Mouse (Mus musculus) midbrain, embryonic 15.5 days (tissue): ENCODE measurements around the gene Galk1. TPM values are rescaled to one million over a fixed set of nuclear protein-coding genes. Genes with fewer than 3 reads are reported as not detected.

Experiments
- ATAC-seq: fragments of 200-750 bp; cut with Nextera tagmentation; replicated peaks from 2 replicates; pipeline ENCODE4 v1.8.0; 2017; ENCODE audit warnings: moderate TSS enrichment
- H3K27ac ChIP-seq: fragments of 300-500 bp; sonication (generic); 2 replicates; pipeline ENCODE4 v1.5.1; 2015; ENCODE audit warnings: mild to moderate bottlenecking, inconsistent platforms
- H3K27me3 ChIP-seq: fragments of 300-500 bp; sonication (generic); replicated peaks from 2 replicates; pipeline ENCODE4 v1.6.1; 2015; ENCODE audit warnings: inconsistent platforms
- H3K36me3 ChIP-seq: fragments of 300-500 bp; sonication (generic); replicated peaks from 2 replicates; pipeline ENCODE4 v1.6.1; 2015; ENCODE audit warnings: inconsistent platforms
- H3K4me1 ChIP-seq: fragments of 300-500 bp; sonication (generic); 2 replicates; pipeline ENCODE4 v1.6.1; 2015; ENCODE audit warnings: inconsistent platforms
- H3K4me2 ChIP-seq: fragments of 300-500 bp; sonication (generic); 2 replicates; pipeline ENCODE4 v1.6.1; 2015; ENCODE audit warnings: inconsistent platforms, mild to moderate bottlenecking, moderate library complexity
- H3K4me3 ChIP-seq: fragments of 300-500 bp; sonication (generic); 2 replicates; pipeline ENCODE4 v1.5.1; 2015; ENCODE audit warnings: mild to moderate bottlenecking, inconsistent platforms
- H3K9ac ChIP-seq: fragments of 300-500 bp; sonication (generic); 2 replicates; pipeline ENCODE4 v1.6.1; 2015; ENCODE audit warnings: mild to moderate bottlenecking, inconsistent platforms
- H3K9me3 ChIP-seq: fragments of 300-500 bp; sonication (generic); 2 replicates; pipeline ENCODE4 v1.6.1; 2016; ENCODE audit warnings: inconsistent platforms
- WGBS: fragments of 180-500 bp; shearing (Covaris S2); methylation state at CpG from one replicate; pipeline ENCODE4 v1.1.7; 2015; ENCODE audit warnings: mixed read lengths; 5-methylcytosine and 5-hydroxymethylcytosine counted together
- polyA plus RNA-seq: library from polyadenylated mRNA; unstranded; fragments of >200 nt; fragmentation: Nextera tagmentation; extraction: Ambion mirVana; gene quantifications from 2 replicates; pipeline ENCODE4 v1.2.1, GENCODE M21; 2015

Galk1 gene
- polyA plus RNA-seq, 1 experiment from 2014 or later: 53.2 TPM

- Histone ChIP-seq H3K27me3 (no peaks in the 10 kb centered on the region), H3K4me2 (no peak overlapping the region), H3K9ac (no peak overlapping the region), H3K27ac (no peak overlapping the region), H3K4me1 (no peaks in the 10 kb centered on the region), H3K4me3 (no peak overlapping the region), H3K36me3 (peaks cover 23% of the 10 kb centered on the region), H3K9me3 (no peaks in the 10 kb centered on the region)
- WGBS: 93% methylated on average over 6 of the region's 6 CpGs
- no peak for ATAC-seq
Measured at GRCm38 (mm10) chr11:116045173-116045572, 32.7 kb upstream of the Galk1 start.

- 97% methylated on average over 1 of the region's 1 CpGs for WGBS
Measured at GRCm38 (mm10) chr11:116043286-116043685, 30.8 kb upstream of the Galk1 start.

GRCm38 (mm10) chr11:116042372-116043138 is 30.0 kb upstream of the Galk1 start:
- Histone ChIP-seq H3K4me3 (no peak overlapping the region), H3K27ac (no peak overlapping the region), H3K36me3 (0 out of 2 replicates have a peak, but pooled peaks cover 8% of the 10 kb centered on the region), H3K9ac (no peak overlapping the region), H3K4me1 (no peaks in the 10 kb centered on the region), H3K27me3 (no peaks in the 10 kb centered on the region), H3K9me3 (no peaks in the 10 kb centered on the region), H3K4me2 (no peak overlapping the region)
- ATAC-seq: no peak
- WGBS: 95% methylated on average over 5 of the region's 5 CpGs

More at GRCm38 (mm10) chr11:116043286-116043685, 30.8 kb upstream of the Galk1 start:
- Histone ChIP-seq H3K36me3 (0 out of 2 replicates have a peak, but pooled peaks cover 11% of the 10 kb centered on the region), H3K4me3 (no peak overlapping the region), H3K27ac (no peak overlapping the region), H3K9me3 (no peaks in the 10 kb centered on the region), H3K9ac (no peak overlapping the region), H3K4me1 (no peaks in the 10 kb centered on the region), H3K4me2 (no peak overlapping the region), H3K27me3 (no peaks in the 10 kb centered on the region)
- ATAC-seq: no peak

- 96% methylated on average over 2 of the region's 2 CpGs for WGBS
- H3K9ac ChIP-seq: no peak overlapping the region
- no peaks in the 10 kb centered on the region for H3K9me3 ChIP-seq
- no peak overlapping the region for H3K4me2 ChIP-seq
- 0 out of 2 replicates have a peak, but pooled peaks cover 7% of the 10 kb centered on the region for H3K36me3 ChIP-seq
- no peaks in the 10 kb centered on the region for H3K4me1 ChIP-seq
- no peak for ATAC-seq
- no peak overlapping the region for H3K27ac ChIP-seq
- no peak overlapping the region for H3K4me3 ChIP-seq
- no peaks in the 10 kb centered on the region for H3K27me3 ChIP-seq
Measured at GRCm38 (mm10) chr11:116041833-116042232, 29.3 kb upstream of the Galk1 start.

GRCm38 (mm10) chr11:116040593-116040992 is 28.1 kb upstream of the Galk1 start:
- H3K27ac ChIP-seq: no peak overlapping the region

GRCm38 (mm10) chr11:116037826-116038225 is 25.3 kb upstream of the Galk1 start:
- 91% methylated on average over 9 of the region's 9 CpGs for WGBS
- no peak for ATAC-seq
- H3K4me3 ChIP-seq: no peak overlapping the region
- 0 out of 2 replicates have a peak, but pooled peaks cover 7% of the 10 kb centered on the region for H3K36me3 ChIP-seq
- H3K4me1 ChIP-seq: no peaks in the 10 kb centered on the region
- H3K27ac ChIP-seq: no peak overlapping the region
- H3K9ac ChIP-seq: no peak overlapping the region
- no peak overlapping the region for H3K4me2 ChIP-seq
- H3K27me3 ChIP-seq: no peaks in the 10 kb centered on the region
- no peaks in the 10 kb centered on the region for H3K9me3 ChIP-seq

More at GRCm38 (mm10) chr11:116040593-116040992, 28.1 kb upstream of the Galk1 start:
- Histone ChIP-seq H3K9ac (no peak overlapping the region), H3K36me3 (0 out of 2 replicates have a peak, but pooled peaks cover 4% of the 10 kb centered on the region), H3K27me3 (no peaks in the 10 kb centered on the region), H3K4me2 (no peak overlapping the region), H3K4me3 (no peak overlapping the region), H3K4me1 (no peaks in the 10 kb centered on the region), H3K9me3 (no peaks in the 10 kb centered on the region)
- 92% methylated on average over 6 of the region's 6 CpGs for WGBS
- ATAC-seq: no peak

GRCm38 (mm10) chr11:116036671-116037070 is 24.2 kb upstream of the Galk1 start:
- no peak overlapping the region for H3K9ac ChIP-seq
- 96% methylated on average over 3 of the region's 3 CpGs for WGBS
- ATAC-seq: no peak
- H3K9me3 ChIP-seq: no peaks in the 10 kb centered on the region
- peaks cover 4% of the 10 kb centered on the region for H3K4me1 ChIP-seq
- H3K4me2 ChIP-seq: no peak overlapping the region
- H3K4me3 ChIP-seq: no peak overlapping the region
- H3K36me3 ChIP-seq: 0 out of 2 replicates have a peak, but pooled peaks cover 7% of the 10 kb centered on the region
- no peak overlapping the region for H3K27ac ChIP-seq
- H3K27me3 ChIP-seq: no peaks in the 10 kb centered on the region

- no peaks in the 10 kb centered on the region for H3K27me3 ChIP-seq
- no peak overlapping the region for H3K9ac ChIP-seq
- no peak for ATAC-seq
- no peak overlapping the region for H3K27ac ChIP-seq
- H3K36me3 ChIP-seq: 0 out of 2 replicates have a peak, but pooled peaks cover 7% of the 10 kb centered on the region
- H3K9me3 ChIP-seq: no peaks in the 10 kb centered on the region
- H3K4me1 ChIP-seq: peaks cover 14% of the 10 kb centered on the region
- no peak overlapping the region for H3K4me2 ChIP-seq
- 96% methylated on average over 6 of the region's 6 CpGs for WGBS
- no peak overlapping the region for H3K4me3 ChIP-seq
Measured at GRCm38 (mm10) chr11:116034584-116034983, 22.1 kb upstream of the Galk1 start.

GRCm38 (mm10) chr11:116030898-116031845 is 18.7 kb upstream of the Galk1 start:
- 0 out of 2 replicates have a peak, but pooled peaks cover 4% of the 10 kb centered on the region for H3K36me3 ChIP-seq
- peak overlapping the region; percentile 90 for H3K4me2 ChIP-seq
- peak overlapping the region; percentile 65 for H3K4me3 ChIP-seq
- H3K9ac ChIP-seq: peak overlapping the region; percentile 95
- WGBS: 26% methylated on average over 14 of the region's 14 CpGs
- peaks cover 16% of the 10 kb centered on the region for H3K4me1 ChIP-seq
- H3K27ac ChIP-seq: peak overlapping the region; percentile 100
- ATAC-seq: peak; percentile 28
- no peaks in the 10 kb centered on the region for H3K9me3 ChIP-seq
- no peaks in the 10 kb centered on the region for H3K27me3 ChIP-seq

- peak; percentile 95 for ATAC-seq
- under 1% methylated on average over 65 of the region's 67 CpGs for WGBS
Measured at GRCm38 (mm10) chr11:116030088-116030897, 17.8 kb upstream of the Galk1 start, which contains the start of gene Unk. TSS of gene Unk (plus strand) at chr11:116030322.

GRCm38 (mm10) chr11:116029086-116029865 is 16.8 kb upstream of the Galk1 start:
- peak overlapping the region; percentile 79 for H3K27ac ChIP-seq
- peak overlapping the region; percentile 65 for H3K4me2 ChIP-seq
- no peaks in the 10 kb centered on the region for H3K36me3 ChIP-seq
- 83% methylated on average over 6 of the region's 6 CpGs for WGBS
- peak overlapping the region; percentile 49 for H3K9ac ChIP-seq
- H3K27me3 ChIP-seq: no peaks in the 10 kb centered on the region
- peaks cover 16% of the 10 kb centered on the region for H3K4me1 ChIP-seq
- no peak for ATAC-seq
- H3K4me3 ChIP-seq: peak overlapping the region; percentile 65
- no peaks in the 10 kb centered on the region for H3K9me3 ChIP-seq

More at GRCm38 (mm10) chr11:116030088-116030897, 17.8 kb upstream of the Galk1 start, which contains the start of gene Unk:
- Histone ChIP-seq H3K4me2 (peak within 1 kb of the TSS; percentile 90), H3K4me1 (peaks cover 16% of the 10 kb centered on the region), H3K9ac (peak within 1 kb of the TSS; percentile 95), H3K9me3 (no peaks in the 10 kb centered on the region), H3K36me3 (0 out of 2 replicates have a peak, but pooled peaks cover 4% of the 10 kb centered on the region), H3K27ac (peak within 1 kb of the TSS; percentile 100), H3K4me3 (peak within 1 kb of the TSS; percentile 65), H3K27me3 (no peaks in the 10 kb centered on the region)
